Mouse (Mus musculus): Measurements from ENCODE around the gene Acsf3.

Gene Acsf3

GRCm38 (mm10) chr8:122775285-122776155 is at the start of gene Acsf3:
Acsf3 (plus strand) TSS chr8:122775486.
- peak; percentile 84 for DNase-seq (ENCODE audit: low read depth, low spot score)

GRCm38 (mm10) chr8:122726789-122727188 is 48.5 kb upstream of the Acsf3 start:
- DNase-seq (ENCODE audit: low read depth, low spot score), result no peak

- no peak for DNase-seq (ENCODE audit: low read depth, low spot score)
Measured at GRCm38 (mm10) chr8:122727412-122727811, 47.9 kb upstream of the Acsf3 start.

- peak; percentile 52 for DNase-seq (ENCODE audit: low read depth, low spot score)
Measured at GRCm38 (mm10) chr8:122728630-122729029, 46.7 kb upstream of the Acsf3 start.

GRCm38 (mm10) chr8:122735110-122735509 is 40.2 kb upstream of the Acsf3 start:
- no peak for DNase-seq (ENCODE audit: low read depth, low spot score)

- no peak for DNase-seq (ENCODE audit: low read depth, low spot score)
Measured at GRCm38 (mm10) chr8:122735542-122736473, 39.5 kb upstream of the Acsf3 start.

DNA sequence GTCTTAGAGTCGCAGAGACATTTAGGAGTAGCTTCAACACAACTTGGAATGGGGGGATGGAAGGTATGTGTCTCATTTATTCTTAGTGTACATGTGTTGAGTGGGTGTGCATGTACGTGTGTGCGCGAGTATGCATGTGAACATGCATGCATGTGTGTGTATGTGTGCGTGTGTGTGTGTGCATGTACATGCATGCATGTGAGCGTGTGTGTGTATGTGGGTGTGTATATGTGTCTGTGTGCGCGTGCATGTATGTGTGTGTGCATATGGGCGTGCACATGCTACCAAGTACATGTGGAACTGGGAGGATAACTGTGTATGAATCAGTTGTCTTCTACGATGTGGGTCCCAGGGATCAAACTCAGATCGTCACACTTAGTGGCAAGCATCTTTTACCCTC is 38.7 kb upstream of the Acsf3 start:
- DNase-seq (ENCODE audit: low read depth, low spot score), result no peak

GRCm38 (mm10) chr8:122737071-122737470 is 38.2 kb upstream of the Acsf3 start:
- peak; percentile 63 for DNase-seq (ENCODE audit: low read depth, low spot score)

- DNase-seq (ENCODE audit: low read depth, low spot score), result no peak
Measured at GRCm38 (mm10) chr8:122737886-122738285, 37.4 kb upstream of the Acsf3 start.

DNA sequence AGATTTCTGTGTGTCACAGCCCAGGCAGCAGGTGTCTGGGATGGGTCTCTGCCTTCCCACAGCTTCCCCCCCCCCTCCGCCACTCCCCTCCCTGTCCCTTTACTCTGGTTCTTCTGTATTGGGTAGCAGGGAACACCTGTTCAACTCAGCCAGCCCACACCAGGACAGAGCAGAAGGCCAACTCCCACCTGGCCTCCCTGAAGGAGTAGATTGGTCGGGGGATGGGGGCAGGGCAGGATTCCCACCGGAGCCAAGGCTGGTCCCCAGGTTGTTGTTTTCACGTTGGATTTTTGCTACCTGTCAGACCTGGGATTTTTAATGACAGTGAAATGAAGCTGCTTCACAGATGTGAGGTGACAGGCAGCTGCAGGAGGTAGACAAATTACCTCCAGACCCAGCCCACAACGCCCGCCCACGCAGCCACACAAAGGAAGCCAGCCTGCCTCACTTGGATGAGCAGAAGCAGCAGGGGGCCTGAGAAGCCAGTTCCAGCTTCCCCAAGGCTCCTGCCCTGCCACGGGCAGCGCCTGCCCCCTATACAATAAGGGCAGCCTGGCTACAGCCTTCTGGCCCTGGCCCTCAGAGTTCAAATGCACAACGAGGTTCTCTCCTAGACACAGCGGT is 36.1 kb upstream of the Acsf3 start:
- DNase-seq (ENCODE audit: low read depth, low spot score), result peak; percentile 20

DNA sequence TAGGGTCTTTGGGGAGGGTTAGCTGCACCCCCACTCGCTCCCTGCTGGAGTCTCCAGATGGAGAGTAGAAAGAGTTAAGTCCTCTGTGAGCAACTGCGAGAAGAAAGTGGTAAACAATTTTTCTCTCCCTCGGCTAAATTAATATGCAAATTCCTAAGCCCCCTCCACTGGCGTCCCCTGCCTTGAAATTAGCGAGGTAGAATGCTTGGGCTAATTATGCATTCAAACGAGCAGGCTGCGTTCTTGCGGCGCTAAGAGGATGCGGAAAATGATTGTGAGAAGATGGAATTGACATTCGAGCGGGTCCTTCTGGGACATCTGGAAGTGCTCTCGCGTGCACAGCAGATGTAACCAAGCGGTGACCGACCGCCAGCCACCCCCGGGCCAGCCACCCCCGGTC is 32.8 kb upstream of the Acsf3 start:
- DNase-seq (ENCODE audit: low read depth, low spot score), result no peak

- no peak for DNase-seq (ENCODE audit: low read depth, low spot score)
Measured at GRCm38 (mm10) chr8:122745022-122745749, 30.1 kb upstream of the Acsf3 start.

DNA sequence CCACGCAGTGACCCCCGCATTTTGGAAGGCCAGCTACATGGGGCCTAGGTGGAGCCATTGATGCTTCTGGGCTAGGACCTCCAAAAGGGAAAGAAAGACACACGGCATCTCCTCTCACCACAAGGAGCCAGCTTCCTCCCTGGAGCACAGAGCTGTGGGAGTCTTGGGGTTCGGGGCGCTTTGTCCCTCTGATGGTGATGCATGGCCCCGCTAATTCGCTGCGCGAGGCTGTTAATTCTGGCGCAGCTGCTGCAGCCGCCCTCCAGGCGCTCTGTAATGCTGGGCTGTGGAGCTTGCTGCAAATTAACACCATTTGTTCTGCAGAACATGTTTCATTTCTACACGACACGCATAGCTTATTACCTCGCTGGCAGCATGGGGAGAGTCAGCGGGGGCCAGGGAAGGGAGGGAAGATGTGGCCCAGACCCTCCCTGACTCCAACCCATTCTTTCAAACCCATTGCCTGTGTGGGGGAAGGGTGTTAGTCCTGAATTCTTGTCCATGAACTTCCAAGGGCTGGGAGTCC is 29.5 kb upstream of the Acsf3 start:
- DNase-seq (ENCODE audit: low read depth, low spot score), result peak; percentile 47

DNA sequence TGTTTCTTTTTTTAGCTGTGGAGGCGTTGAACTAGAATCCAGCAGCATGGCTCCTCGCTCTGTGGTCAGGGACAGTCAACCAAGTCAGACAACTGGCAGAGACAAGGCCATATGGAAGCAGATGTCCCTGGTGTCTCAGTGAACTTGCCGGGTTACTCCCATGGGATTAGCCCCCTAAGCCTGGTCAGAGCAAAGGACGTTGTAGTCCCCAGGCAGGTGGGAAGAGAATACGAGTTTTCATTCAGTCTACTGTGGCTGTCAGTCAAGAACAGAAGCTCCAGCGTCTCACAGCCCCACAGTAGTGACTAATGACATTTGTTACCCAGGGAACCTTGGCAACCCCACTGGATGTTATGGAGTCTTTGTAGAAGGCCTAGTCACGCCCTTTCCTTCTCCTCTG is 28.8 kb upstream of the Acsf3 start:
- no peak for DNase-seq (ENCODE audit: low read depth, low spot score)

DNA sequence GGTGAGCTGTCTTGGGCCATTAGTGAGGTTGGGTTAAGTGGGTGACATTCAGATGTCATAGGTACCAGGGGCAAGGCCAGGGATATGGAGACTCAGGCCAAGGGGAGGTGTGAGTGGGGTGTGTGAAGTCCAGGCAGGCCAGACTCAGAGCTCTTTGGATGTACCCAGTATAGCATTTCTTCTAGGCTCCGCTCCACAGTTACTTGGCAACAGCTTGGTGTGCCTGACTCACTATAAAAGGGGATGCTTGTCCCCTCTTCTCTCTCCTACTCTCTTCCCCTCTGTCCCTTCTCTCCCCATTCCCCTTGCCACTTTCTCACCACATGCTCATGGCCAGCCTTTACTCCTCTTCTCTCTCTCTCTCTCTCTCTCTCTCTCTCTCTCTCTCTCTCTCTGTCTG is 27.5 kb upstream of the Acsf3 start:
- no peak for DNase-seq (ENCODE audit: low read depth, low spot score)

GRCm38 (mm10) chr8:122749333-122749958 is 25.8 kb upstream of the Acsf3 start:
- DNase-seq (ENCODE audit: low read depth, low spot score), result no peak

DNA sequence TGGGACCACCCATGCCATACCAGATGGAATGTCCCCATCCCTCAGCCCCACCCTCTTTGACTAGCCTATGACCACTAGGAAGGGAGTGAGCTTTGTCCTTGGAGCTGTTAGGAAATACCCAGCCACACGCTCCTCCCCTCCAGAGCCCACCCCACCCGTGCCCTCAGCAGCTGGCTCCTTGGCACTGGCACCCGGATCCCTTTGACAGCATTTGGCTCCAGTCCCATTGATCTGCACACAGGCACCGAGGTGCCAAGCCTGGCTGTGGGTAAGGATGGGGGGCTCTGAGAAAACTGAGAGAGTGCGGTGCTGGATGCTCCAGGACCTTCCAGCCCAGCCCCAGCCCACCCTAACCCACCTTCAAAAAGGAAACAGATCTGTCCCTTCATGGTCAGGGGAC is 23.9 kb upstream of the Acsf3 start:
- DNase-seq (ENCODE audit: low read depth, low spot score), result no peak

DNA sequence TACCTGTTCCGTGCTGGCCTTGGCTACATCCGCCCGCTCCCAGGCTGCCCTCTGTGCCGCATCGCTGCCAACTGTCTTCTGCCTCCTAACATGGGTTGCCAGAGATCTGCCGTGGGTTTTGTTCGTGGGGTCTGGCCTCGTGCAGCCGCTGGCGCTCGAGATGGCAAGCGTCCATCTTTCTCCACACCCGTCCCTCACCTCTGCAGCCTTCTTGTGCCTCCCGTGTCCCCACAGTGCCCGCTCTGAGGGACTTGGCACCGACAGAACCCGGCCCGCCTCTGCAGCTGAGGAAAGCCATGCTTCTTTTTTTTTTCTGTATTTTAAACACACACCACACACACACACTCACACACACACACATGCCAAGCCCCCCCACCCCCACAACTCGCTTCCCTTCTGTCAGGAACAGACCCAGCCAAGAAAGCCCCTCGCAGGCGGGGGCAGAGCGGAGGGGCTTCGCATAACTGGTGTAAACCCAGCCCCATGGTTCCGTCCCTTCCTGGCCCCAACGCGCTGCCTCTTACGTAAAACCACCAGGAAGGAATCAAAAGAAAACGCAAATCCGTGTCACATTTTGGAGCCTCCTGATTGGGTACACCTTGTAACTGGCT is 23.1 kb upstream of the Acsf3 start:
- no peak for DNase-seq (ENCODE audit: low read depth, low spot score)

GRCm38 (mm10) chr8:122758597-122758996 is 16.7 kb upstream of the Acsf3 start:
- DNase-seq (ENCODE audit: low read depth, low spot score), result no peak

- no peak for DNase-seq (ENCODE audit: low read depth, low spot score)
Measured at GRCm38 (mm10) chr8:122760116-122760515, 15.2 kb upstream of the Acsf3 start.

Data from forelimb bud, embryonic 11.5 days (tissue).